Mouse (Mus musculus) CH12.LX (cell line): ENCODE results near the gene Sema6d.

Source experiments
- ELF1 ChIP-seq: IDR thresholded peaks from 2 replicates; pipeline ENCODE4 v1.6.1; 2014; ENCODE audit warnings: low read depth, mild to moderate bottlenecking, inconsistent platforms, low read length, improper control_type of control experiment
- HCFC1 ChIP-seq: IDR thresholded peaks from 2 replicates; pipeline ENCODE4 v1.6.1; 2012; ENCODE audit warnings: low read depth, mild to moderate bottlenecking, inconsistent platforms, low read length, improper control_type of control experiment
- POLR2A ChIP-seq: IDR thresholded peaks from 2 replicates; pipeline ENCODE4 v1.6.1; 2011; ENCODE audit warnings: low read depth, mild to moderate bottlenecking, improper control_type of control experiment, low read length
- POLR2AphosphoS2 ChIP-seq: IDR thresholded peaks from 2 replicates; pipeline ENCODE4 v1.6.1; 2011; ENCODE audit warnings: low read depth, low read length, improper control_type of control experiment
- USF1 ChIP-seq: IDR thresholded peaks from 2 replicates; pipeline ENCODE4 v1.6.1; 2014; ENCODE audit warnings: low read depth, mild to moderate bottlenecking, inconsistent platforms, low read length, improper control_type of control experiment
- ZKSCAN1 ChIP-seq: IDR thresholded peaks from 2 replicates; pipeline ENCODE4 v1.6.1; 2012; ENCODE audit warnings: low read depth, inconsistent platforms, low read length, improper control_type of control experiment, borderline replicate concordance
- ZNF384 ChIP-seq: IDR thresholded peaks from 2 replicates; pipeline ENCODE4 v1.6.1; 2012; ENCODE audit warnings: low read depth, low read length, improper control_type of control experiment, inconsistent platforms

- no peak for TF ChIP-seq HCFC1
- TF ChIP-seq USF1 = no peak
- TF ChIP-seq ZNF384 = no peak
- no peak for TF ChIP-seq ELF1
- no peak for TF ChIP-seq POLR2A
- TF ChIP-seq POLR2AphosphoS2 = no peak
- TF ChIP-seq ZKSCAN1 = no peak
Measured at GRCm38 (mm10) chr2:124592750-124593149, 503.0 kb downstream of the Sema6d start.
